In the genomic region with DNA sequence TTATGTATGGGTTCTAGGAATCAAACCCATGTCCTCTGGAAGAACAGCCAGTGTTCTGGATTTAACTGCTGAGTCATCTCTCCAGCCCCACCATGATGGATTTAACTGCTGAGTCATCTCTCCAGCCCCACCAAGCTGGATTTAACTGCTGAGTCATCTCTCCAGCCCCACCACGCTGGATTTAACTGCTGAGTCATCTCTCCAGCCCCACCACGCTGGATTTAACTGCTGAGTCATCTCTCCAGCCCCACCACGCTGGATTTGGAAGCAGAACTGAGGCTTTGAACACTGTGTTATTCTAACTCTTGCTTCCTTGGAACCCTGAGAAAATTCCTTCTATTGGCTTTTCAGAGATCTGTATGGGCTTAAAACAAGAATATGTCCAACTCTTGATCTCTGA, we compare ENCODE assay signal across 16 mouse cellular contexts. TPM values are rescaled to one million over a fixed set of nuclear protein-coding genes. Genes with fewer than 3 reads are reported as not detected.
DNase-seq lines count a peak whose midpoint lies in the region; ATAC-seq and TF ChIP-seq lines count a peak whose summit lies in the region.
"Not testable (repeated sequence)": the region's sequence is repeated elsewhere in the genome, so short reads cannot be mapped to it uniquely, and the experiment has no call there.
"Had no signal": no experiment of that assay in that cellular context is flagged by ENCODE, and none has a peak within 500 bp of the region (broad histone marks: within the 10 kb centered on the region; RNA-seq: fewer than 3 reads in every experiment).

No protein-coding gene starts in this region.

- not testable (repeated sequence) for H3K79me2 ChIP-seq in CH12.LX (replicated peaks; ENCODE audit: control insufficient read depth, extremely low read depth, insufficient read depth, poor library complexity, severe bottlenecking)

- DNase-seq in CH12.LX (ENCODE audit: extremely low read depth) (peak; percentile 78), MEL-GATA-1-ER (ENCODE audit: extremely low read depth, low read depth) (peak; percentile 58)
- DNase-seq in adrenal gland, adult (ENCODE audit: inconsistent age in 2 of 2, low spot score in 1 of 2), result peak; percentile 54 to 68
- DNase-seq in c-Kit-negative CD71-positive TER-119-positive erythroid progenitor cells, embryonic 14.5 days (ENCODE audit: low read depth, low spot score), result peak; percentile 33

- not testable (repeated sequence) for H3K9me3 ChIP-seq in CH12.LX (replicated peaks; ENCODE audit: low read length); liver, embryonic 12.5 days (replicated peaks)

- H3K9ac ChIP-seq in CH12.LX (ENCODE audit: insufficient read depth, low read depth); liver, embryonic 12.5 days: not testable (repeated sequence)

- TF ChIP-seq CTCF in CH12.LX (conservative IDR thresholded peaks at IDR 0.05 in 1 of 2, IDR thresholded peaks at IDR 0.05 in 1 of 2; ENCODE audit: low read depth in 2 of 2, low read length in 2 of 2); embryonic fibroblast, embryonic 13.5 days (IDR thresholded peaks at IDR 0.05; ENCODE audit: borderline replicate concordance, insufficient read depth, low read length): not testable (repeated sequence)

- H3K4me2 ChIP-seq in CH12.LX (ENCODE audit: insufficient read depth, low read depth, poor library complexity, severe bottlenecking); liver, embryonic 12.5 days: not testable (repeated sequence)

- peaks cover 4 to 39% of the 10 kb centered on the region in 2 experiments for H3K36me3 ChIP-seq in CH12.LX (replicated peaks in 1 of 2; ENCODE audit: control insufficient read depth in 1 of 2, insufficient read depth in 1 of 2, low read length in 1 of 2)
- peaks cover 12% of the 10 kb centered on the region for H3K36me3 ChIP-seq in liver, embryonic 12.5 days

- ATAC-seq in liver, embryonic 12.5 days, result not testable (repeated sequence)
- peak; percentile 76 for ATAC-seq in megakaryocyte progenitor cell, adult 5-6 weeks (replicated peaks; ENCODE audit: poor library complexity)

- in situ Hi-C loops in CH12.LX (cut with MboI; ENCODE audit: low pct_ligation_motif_present, low pct_unique_long_range_greater_than_20kb, low sequenced_read_pairs), result not testable (repeated sequence)

- 12% methylated on average over 3 of the region's 3 CpGs for WGBS in liver, embryonic 12.5 days (ENCODE audit: insufficient replicate concordance)

- H3K27ac ChIP-seq in CH12.LX (ENCODE audit: insufficient read depth, low read depth), result not testable (repeated sequence)
- peak overlapping the region; percentile 77 for H3K27ac ChIP-seq in embryonic fibroblast, embryonic 13.5 days (ENCODE audit: insufficient read depth, low read length)
- peak overlapping the region; percentile 68 for H3K27ac ChIP-seq in liver, embryonic 12.5 days

- not testable (repeated sequence) for TF ChIP-seq RAD21 in CH12.LX (IDR thresholded peaks at IDR 0.05; ENCODE audit: low read depth, low read length)

- TF ChIP-seq POLR2A in CH12.LX (IDR thresholded peaks at IDR 0.05; ENCODE audit: low read depth, low read length); embryonic fibroblast, embryonic 13.5 days (IDR thresholded peaks at IDR 0.05; ENCODE audit: low read depth, low read length): not testable (repeated sequence)

- dilution Hi-C loops in CH12.LX (cut with MboI; ENCODE audit: extremely low pct_ligation_motif_present, extremely low pct_unique_long_range_greater_than_20kb, low sequenced_read_pairs), result not testable (repeated sequence)

- H3K27me3 ChIP-seq in CH12.LX (replicated peaks); liver, embryonic 12.5 days (replicated peaks): not testable (repeated sequence)

- H3K4me1 ChIP-seq in CH12.LX (ENCODE audit: control insufficient read depth in 1 of 2, insufficient read depth in 2 of 2); embryonic fibroblast, embryonic 13.5 days (ENCODE audit: control insufficient read depth, insufficient read depth, low read length): not testable (repeated sequence)
- H3K4me1 ChIP-seq in liver, embryonic 12.5 days, result peaks cover 16% of the 10 kb centered on the region; the same call in 1 of the 2 replicates

- peak; percentile 64; the same call in 1 of the 2 replicates for TF ChIP-seq EP300 in CH12.LX (IDR thresholded peaks at IDR 0.05; ENCODE audit: low read length)

- not testable (repeated sequence) for H3K4me3 ChIP-seq in CH12.LX (replicated peaks in 1 of 3; ENCODE audit: low read depth in 2 of 3, low read length in 2 of 3, poor library complexity in 1 of 3); embryonic fibroblast, embryonic 13.5 days (ENCODE audit: insufficient read depth, low read length); liver, embryonic 12.5 days

TF ChIP-seq in CH12.LX, 34 proteins besides CTCF, POLR2A, EP300 and RAD21:
- TF ChIP-seq MAFK (IDR thresholded peaks at IDR 0.05; ENCODE audit: insufficient replicate concordance, low read length) (peak; percentile 99), GABPA (IDR thresholded peaks at IDR 0.05; ENCODE audit: insufficient replicate concordance, low read depth, low read length) (0 out of 2 replicates have a peak, but pooled peaks have one; percentile 26), ETS1 (conservative IDR thresholded peaks at IDR 0.05; ENCODE audit: low read depth, low read length) (peak; percentile 77), IRF4 (IDR thresholded peaks at IDR 0.05; ENCODE audit: low read depth, low read length) (peak; percentile 65; the same call in 1 of the 2 replicates), MYC (IDR thresholded peaks at IDR 0.05; ENCODE audit: low read depth, low read length) (peak; percentile 84; the same call in 1 of the 2 replicates), MEF2A (IDR thresholded peaks at IDR 0.05; ENCODE audit: borderline replicate concordance, low read depth, low read length) (peak; percentile 89), JUN (IDR thresholded peaks at IDR 0.05; ENCODE audit: insufficient read depth, low read depth, low read length) (peak; percentile 86), JUND (conservative IDR thresholded peaks at IDR 0.05; ENCODE audit: low read depth, low read length) (peak; percentile 76; the same call in 1 of the 2 replicates), MXI1 (IDR thresholded peaks at IDR 0.05; ENCODE audit: low read depth, low read length) (peak; percentile 90)

RNA-seq across cellular contexts. Expression of a gene that starts 35.3 kb away (rescaled TPM):
- 11.5 and 13.9 TPM in 2 replicates for total RNA-seq in CH12.LX (2012; rRNA removed)
- total RNA-seq in CH12.LX (2014; rRNA removed), result 13.9 and 15.4 TPM in 2 replicates
- polyA plus RNA-seq in CH12.LX (2012; ENCODE audit: insufficient read length, low read depth), result 11.8 and 12.5 TPM in 2 replicates
- 6.5 and 7.3 TPM in 2 replicates for polyA plus RNA-seq in embryonic fibroblast, embryonic 13.5 days (2011; ENCODE audit: insufficient read length, low read depth, missing spikeins)
- 6.9 and 8.6 TPM in 2 replicates for polyA plus RNA-seq in liver, embryonic 12.5 days (2016; fragmentation: Nextera tagmentation; extraction: Ambion mirVana)
- total RNA-seq in megakaryocyte progenitor cell, adult 5-6 weeks (2015), result 2.2 and 5.1 TPM in 2 replicates
- total RNA-seq in megakaryocyte progenitor cell, adult 5-6 weeks (2017), result 13.9 and 21.9 TPM in 2 replicates

RNA-seq across cellular contexts. Expression of a gene that starts 35.4 kb away (rescaled TPM):
- 287 and 354 TPM in 2 replicates for total RNA-seq in CH12.LX (2012; rRNA removed)
- total RNA-seq in CH12.LX (2014; rRNA removed), result 357 and 379 TPM in 2 replicates
- 230 and 247 TPM in 2 replicates for polyA plus RNA-seq in CH12.LX (2012; ENCODE audit: insufficient read length, low read depth)
- polyA plus RNA-seq in embryonic fibroblast, embryonic 13.5 days (2011; ENCODE audit: insufficient read length, low read depth, missing spikeins), result 98.3 and 104 TPM in 2 replicates
- 143 and 149 TPM in 2 replicates for polyA plus RNA-seq in liver, embryonic 12.5 days (2016; fragmentation: Nextera tagmentation; extraction: Ambion mirVana)
- total RNA-seq in megakaryocyte progenitor cell, adult 5-6 weeks (2015), result 50.1 and 53.0 TPM in 2 replicates
- total RNA-seq in megakaryocyte progenitor cell, adult 5-6 weeks (2017), result 176 and 178 TPM in 2 replicates

RNA-seq across cellular contexts. Expression of a gene that starts 39.0 kb away (rescaled TPM):
- total RNA-seq in CH12.LX (2012; rRNA removed) (26.0 and 30.3 TPM in 2 replicates), CH12.LX (2014; rRNA removed) (56.5 and 58.4 TPM in 2 replicates)
- 119 and 131 TPM in 2 replicates for polyA plus RNA-seq in CH12.LX (2012; ENCODE audit: insufficient read length, low read depth)
- 1,069 and 1,358 TPM in 2 replicates for polyA plus RNA-seq in embryonic fibroblast, embryonic 13.5 days (2011; ENCODE audit: insufficient read length, low read depth, missing spikeins)
- polyA plus RNA-seq in liver, embryonic 12.5 days (2016; fragmentation: Nextera tagmentation; extraction: Ambion mirVana), result 158 and 172 TPM in 2 replicates
- 99.9 and 117 TPM in 2 replicates for total RNA-seq in megakaryocyte progenitor cell, adult 5-6 weeks (2015)
- total RNA-seq in megakaryocyte progenitor cell, adult 5-6 weeks (2017), result 70.7 and 92.3 TPM in 2 replicates

RNA-seq across cellular contexts. Expression of a gene that starts 55.9 kb away (rescaled TPM):
- total RNA-seq in CH12.LX (2012; rRNA removed) (0.08 TPM in 1 of 2 replicates, not detected in the other), CH12.LX (2014; rRNA removed) (0.11 TPM in 1 of 2 replicates, not detected in the other)
- polyA plus RNA-seq in CH12.LX (2012; ENCODE audit: insufficient read length, low read depth), result 0.26 TPM in 1 of 2 replicates, not detected in the other
- polyA plus RNA-seq in embryonic fibroblast, embryonic 13.5 days (2011; ENCODE audit: insufficient read length, low read depth, missing spikeins), result not detected in 2 replicates
- polyA plus RNA-seq in liver, embryonic 12.5 days (2016; fragmentation: Nextera tagmentation; extraction: Ambion mirVana), result 351 and 375 TPM in 2 replicates
- 0.20 TPM in 1 of 2 replicates, not detected in the other for total RNA-seq in megakaryocyte progenitor cell, adult 5-6 weeks (2015)
- not detected in 2 replicates for total RNA-seq in megakaryocyte progenitor cell, adult 5-6 weeks (2017)
- total RNA-seq: adrenal gland, adult 18-20 months; gastrocnemius, adult 2 months; gastrocnemius, postnatal 36 days; heart, adult 8-10 months; heart, postnatal 10 days; hematopoietic stem cell, adult 5-6 weeks had no signal
- polyA plus RNA-seq: forebrain, embryonic 11.5 days; forebrain, embryonic 16.5 days; hindbrain, embryonic 14.5 days had no signal
